Mouse (Mus musculus): ENCODE data around the gene Gpr87. TPM values are rescaled to one million over a fixed set of nuclear protein-coding genes. Genes with fewer than 3 reads are reported as not detected.

The Gpr87 gene
- not detected for total RNA-seq (2023)

DNA sequence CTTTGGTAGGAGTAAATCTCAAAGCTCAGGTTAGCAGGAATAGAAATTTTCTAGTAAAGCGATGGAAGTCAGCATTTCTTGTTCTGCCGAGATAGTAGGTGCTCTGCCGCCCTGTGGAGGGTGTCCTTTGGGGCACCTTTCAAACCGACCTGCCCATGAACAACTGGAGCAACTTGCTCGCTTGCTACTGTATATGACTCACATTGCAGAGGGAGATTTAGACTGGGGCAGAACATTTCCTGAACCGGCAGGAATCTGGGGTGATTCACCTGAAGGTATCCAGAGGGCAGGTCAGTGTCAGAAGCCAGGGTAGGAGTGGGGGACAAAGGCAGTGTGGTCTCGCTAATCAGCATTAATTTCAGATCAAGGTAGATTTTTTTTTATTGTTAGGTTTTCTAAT, at the start of gene Gpr87:
Gene Gpr87 (minus strand): TSS at position 167 of the 400 bp plus-strand sequence.

GRCm38 (mm10) chr3:59210727-59211126, 15.8 kb upstream of the Gpr87 start, which contains the start of gene P2ry13:
TSS of gene P2ry13 (minus strand) at chr3:59210882.

DNA sequence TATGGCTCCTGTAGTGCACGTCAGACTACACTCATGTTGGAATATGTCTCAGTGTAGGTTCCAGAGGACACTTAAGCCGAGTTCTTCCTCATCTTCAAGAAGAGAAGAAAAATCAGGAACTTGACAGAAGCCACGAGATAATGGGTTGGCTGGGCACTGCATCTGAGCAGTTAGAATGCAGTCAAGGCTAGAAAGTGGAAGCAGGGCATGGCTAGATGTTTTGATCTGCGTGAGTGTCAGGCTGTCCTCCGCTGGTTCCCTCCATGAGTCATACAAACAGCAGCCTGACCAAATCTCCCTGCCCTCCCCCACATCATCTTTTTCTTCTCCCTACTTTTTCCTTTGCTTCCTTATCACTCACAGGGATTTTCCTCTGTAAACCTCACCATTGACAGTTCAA, 41.5 kb downstream of the Gpr87 start, which contains the start of gene P2ry14:
Gene P2ry14 (minus strand): TSS at position 195 of the 400 bp plus-strand sequence.

Other genes starting within 250 kb of the Gpr87 start
- 1.2 TPM for gene Med12l, start 189.3 kb downstream of the Gpr87 start, total RNA-seq (2023)
- gene Gpr171, start 93.3 kb downstream of the Gpr87 start, total RNA-seq (2023): 51.7 TPM
- gene P2ry14, start 41.5 kb downstream of the Gpr87 start, total RNA-seq (2023): 6.9 TPM
- gene P2ry13, start 15.8 kb upstream of the Gpr87 start, total RNA-seq (2023): 1.3 TPM
- 2.1 TPM for gene P2ry12, start 67.8 kb upstream of the Gpr87 start, total RNA-seq (2023)
- 0.06 TPM for gene Igsf10, start 149.3 kb upstream of the Gpr87 start, total RNA-seq (2023)